Comparison of ENCODE assay signal across 27 mouse cellular contexts in genomic region chr6:101674846-101675245, GRCm38 (mm10).
A peak's percentile ranks its signal among the peaks of the same experiment; 100 is the strongest.
DNase-seq lines count a peak whose midpoint lies in the region; ATAC-seq and TF ChIP-seq lines count a peak whose summit lies in the region.
"Had no signal": no experiment of that assay in that cellular context is flagged by ENCODE, and none has a peak within 500 bp of the region (broad histone marks: within the 10 kb centered on the region; RNA-seq: fewer than 3 reads in every experiment).

No protein-coding gene starts in this region.

- no peaks in the 10 kb centered on the region for H3K36me3 ChIP-seq in forebrain, embryonic 13.5 days (ENCODE audit: poor library complexity, severe bottlenecking)
- no peaks in the 10 kb centered on the region for H3K36me3 ChIP-seq in forebrain, embryonic 11.5 days (ENCODE audit: control insufficient read depth, insufficient read depth, low read length)
- no peaks in the 10 kb centered on the region for H3K36me3 ChIP-seq in forebrain, postnatal 0 days (ENCODE audit: insufficient read depth)
- no peaks in the 10 kb centered on the region for H3K36me3 ChIP-seq in forebrain, embryonic 15.5 days
- H3K36me3 ChIP-seq: embryonic facial prominence, embryonic 12.5 days; embryonic facial prominence, embryonic 15.5 days; heart, embryonic 10.5 days; heart, embryonic 13.5 days; hindbrain, embryonic 13.5 days had no signal

- no peaks in the 10 kb centered on the region for H3K27me3 ChIP-seq in forebrain, embryonic 13.5 days
- H3K27me3 ChIP-seq in forebrain, embryonic 11.5 days (ENCODE audit: control insufficient read depth, insufficient read depth, low read length) = no peaks in the 10 kb centered on the region
- H3K27me3 ChIP-seq in forebrain, postnatal 0 days (ENCODE audit: insufficient read depth, low read length) = no peaks in the 10 kb centered on the region
- H3K27me3 ChIP-seq in forebrain, embryonic 15.5 days = no peaks in the 10 kb centered on the region
- H3K27me3 ChIP-seq: embryonic facial prominence, embryonic 12.5 days; embryonic facial prominence, embryonic 15.5 days; heart, embryonic 13.5 days; hindbrain, embryonic 13.5 days had no signal

- no peak for DNase-seq in forebrain, embryonic 11.5 days (ENCODE audit: low spot score)
- DNase-seq in forebrain, postnatal 0 days = peak; percentile 2
- DNase-seq in Muller cell, postnatal 12 days (ENCODE audit: inconsistent ontology term) = peak; percentile 35
- DNase-seq in retina, postnatal 1 day = peak; percentile 40
- DNase-seq in natural killer cell, adult 2 months (ENCODE audit: low spot score in 2 of 2) = no peak
- DNase-seq: adrenal gland, postnatal 10 days; adrenal gland, postnatal 36 days; cerebellum, adult 11 months; cerebellum, adult 2 months; cerebellum, adult 9-11 months; cerebellum, postnatal 25 days; gastrocnemius, postnatal 10 days; gastrocnemius, postnatal 36 days; heart, adult 2 months; heart, postnatal 14 days; heart, postnatal 4 days had no signal

- 58% methylated on average over 4 of the region's 4 CpGs for WGBS in forebrain, embryonic 13.5 days
- WGBS in forebrain, embryonic 11.5 days = 81% methylated on average over 4 of the region's 4 CpGs
- WGBS in forebrain, postnatal 0 days = 32% methylated on average over 4 of the region's 4 CpGs
- 35% methylated on average over 4 of the region's 4 CpGs for WGBS in forebrain, embryonic 15.5 days

- H3K27ac ChIP-seq in forebrain, embryonic 13.5 days = no peak overlapping the region
- H3K27ac ChIP-seq in forebrain, embryonic 11.5 days (ENCODE audit: low read depth, low read length) = no peak overlapping the region
- H3K27ac ChIP-seq in forebrain, postnatal 0 days (ENCODE audit: low read depth, low read length) = no peak overlapping the region
- H3K27ac ChIP-seq in forebrain, embryonic 15.5 days (replicated peaks) = no peak overlapping the region
- H3K27ac ChIP-seq: embryonic facial prominence, embryonic 12.5 days; embryonic facial prominence, embryonic 15.5 days; heart, adult 2 months; heart, embryonic 10.5 days; heart, embryonic 13.5 days; hindbrain, embryonic 13.5 days; hindbrain, postnatal 0 days had no signal

- 0 out of 2 replicates have a peak, but pooled peaks have one; percentile 19 for ATAC-seq in forebrain, embryonic 13.5 days
- ATAC-seq in forebrain, embryonic 11.5 days (replicated peaks; ENCODE audit: low FRiP score) = no peak
- no peak for ATAC-seq in forebrain, postnatal 0 days
- no peak for ATAC-seq in forebrain, embryonic 15.5 days (replicated peaks)
- ATAC-seq: hindbrain, postnatal 0 days; inflammation-experienced regulatory T-cells, adult 6 months; intestine, embryonic 16.5 days; Patski had no signal

- no peak overlapping the region for H3K9ac ChIP-seq in forebrain, embryonic 13.5 days
- H3K9ac ChIP-seq in forebrain, embryonic 11.5 days (ENCODE audit: low read length) = no peak overlapping the region
- no peak overlapping the region for H3K9ac ChIP-seq in forebrain, postnatal 0 days
- H3K9ac ChIP-seq in forebrain, embryonic 15.5 days (replicated peaks) = no peak overlapping the region
- H3K9ac ChIP-seq: embryonic facial prominence, embryonic 12.5 days; embryonic facial prominence, embryonic 15.5 days; heart, embryonic 13.5 days; hindbrain, embryonic 13.5 days had no signal

- TF ChIP-seq CTCF in forebrain, postnatal 0 days (IDR thresholded peaks at IDR 0.05; ENCODE audit: low read depth) = no peak

- no peaks in the 10 kb centered on the region for H3K4me1 ChIP-seq in forebrain, embryonic 13.5 days
- no peaks in the 10 kb centered on the region for H3K4me1 ChIP-seq in forebrain, embryonic 11.5 days (replicated peaks; ENCODE audit: control insufficient read depth, insufficient read depth, low read length)
- no peaks in the 10 kb centered on the region for H3K4me1 ChIP-seq in forebrain, postnatal 0 days (ENCODE audit: insufficient read depth)
- H3K4me1 ChIP-seq in forebrain, embryonic 15.5 days = no peaks in the 10 kb centered on the region
- H3K4me1 ChIP-seq: embryonic facial prominence, embryonic 12.5 days; embryonic facial prominence, embryonic 15.5 days; heart, embryonic 10.5 days; heart, embryonic 13.5 days had no signal

- H3K9me3 ChIP-seq in forebrain, embryonic 13.5 days (replicated peaks) = no peaks in the 10 kb centered on the region
- no peaks in the 10 kb centered on the region for H3K9me3 ChIP-seq in forebrain, embryonic 11.5 days (ENCODE audit: control insufficient read depth, low read length)
- no peaks in the 10 kb centered on the region for H3K9me3 ChIP-seq in forebrain, postnatal 0 days (ENCODE audit: low read length)
- no peaks in the 10 kb centered on the region for H3K9me3 ChIP-seq in forebrain, embryonic 15.5 days
- H3K9me3 ChIP-seq: embryonic facial prominence, embryonic 12.5 days; embryonic facial prominence, embryonic 15.5 days; heart, embryonic 10.5 days; heart, embryonic 13.5 days; hindbrain, embryonic 13.5 days had no signal

- no peak overlapping the region for H3K4me2 ChIP-seq in forebrain, embryonic 13.5 days
- H3K4me2 ChIP-seq in forebrain, embryonic 11.5 days (ENCODE audit: low read depth, low read length, severe bottlenecking) = no peak overlapping the region
- no peak overlapping the region for H3K4me2 ChIP-seq in forebrain, postnatal 0 days (ENCODE audit: low read depth)
- no peak overlapping the region for H3K4me2 ChIP-seq in forebrain, embryonic 15.5 days (replicated peaks)
- H3K4me2 ChIP-seq: embryonic facial prominence, embryonic 12.5 days; embryonic facial prominence, embryonic 15.5 days; heart, embryonic 13.5 days; hindbrain, embryonic 13.5 days had no signal

- H3K4me3 ChIP-seq in forebrain, embryonic 13.5 days = no peak overlapping the region
- no peak overlapping the region for H3K4me3 ChIP-seq in forebrain, embryonic 11.5 days (ENCODE audit: low read depth, low read length)
- H3K4me3 ChIP-seq in forebrain, postnatal 0 days (ENCODE audit: low read depth, low read length) = no peak overlapping the region
- no peak overlapping the region for H3K4me3 ChIP-seq in forebrain, embryonic 15.5 days
- H3K4me3 ChIP-seq: embryonic facial prominence, embryonic 12.5 days; embryonic facial prominence, embryonic 15.5 days; heart, adult 2 months; heart, embryonic 10.5 days; heart, embryonic 13.5 days; hindbrain, embryonic 13.5 days had no signal

Comparison
In these comparisons a context has a peak if more than half of its experiments do, and no peak if none do; other contexts are left out.
1. DNase-seq: peak in forebrain, postnatal 0 days (single experiment), Muller cell, postnatal 12 days (single experiment) and retina, postnatal 1 day (single experiment); none in forebrain, embryonic 11.5 days (single experiment) and natural killer cell, adult 2 months (0 of 2).